Comparison of ENCODE assay signal across 17 mouse cellular contexts in genomic region chr12:111134169-111134568, GRCm38 (mm10). TPM values are rescaled to one million over a fixed set of nuclear protein-coding genes. Genes with fewer than 3 reads are reported as not detected.
DNase-seq lines count a peak whose midpoint lies in the region; ATAC-seq and TF ChIP-seq lines count a peak whose summit lies in the region.
"Had no signal": no experiment of that assay in that cellular context is flagged by ENCODE, and none has a peak within 500 bp of the region (broad histone marks: within the 10 kb centered on the region; RNA-seq: fewer than 3 reads in every experiment).

No protein-coding gene starts in this region.

- 90% methylated on average over 7 of the region's 7 CpGs for WGBS in forebrain, embryonic 10.5 days
- WGBS in forebrain, embryonic 11.5 days, result 88% methylated on average over 7 of the region's 7 CpGs
- 39% methylated on average over 7 of the region's 7 CpGs for WGBS in hindbrain, postnatal 0 days
- WGBS in hindbrain, embryonic 12.5 days, result 88% methylated on average over 7 of the region's 7 CpGs
- WGBS in neural tube, embryonic 14.5 days, result 80% methylated on average over 7 of the region's 7 CpGs
- WGBS in forebrain, postnatal 0 days, result 63% methylated on average over 7 of the region's 7 CpGs

- DNase-seq in forebrain, embryonic 10.5 days (ENCODE audit: extremely low spot score, low spot score), result no peak
- no peak for DNase-seq in forebrain, embryonic 11.5 days (ENCODE audit: low spot score)
- peak; percentile 37 for DNase-seq in hindbrain, postnatal 0 days (ENCODE audit: low spot score)
- no peak for DNase-seq in neural tube, embryonic 10.5 days (ENCODE audit: extremely low spot score, low spot score)
- DNase-seq in forebrain, postnatal 0 days, result no peak
- no peak for DNase-seq in Muller cell, postnatal 12 days (ENCODE audit: inconsistent ontology term)
- DNase-seq: B cell, adult 2 months; embryo, embryonic 11 days; thymus, postnatal 36 days had no signal

- peaks cover 9% of the 10 kb centered on the region for H3K9me3 ChIP-seq in forebrain, embryonic 10.5 days
- no peaks in the 10 kb centered on the region for H3K9me3 ChIP-seq in forebrain, embryonic 11.5 days (ENCODE audit: control insufficient read depth, low read length)
- no peaks in the 10 kb centered on the region for H3K9me3 ChIP-seq in hindbrain, postnatal 0 days (ENCODE audit: low read length)
- 0 out of 2 replicates have a peak, but pooled peaks cover 7% of the 10 kb centered on the region for H3K9me3 ChIP-seq in hindbrain, embryonic 12.5 days (replicated peaks)
- no peaks in the 10 kb centered on the region for H3K9me3 ChIP-seq in neural tube, embryonic 14.5 days (ENCODE audit: control insufficient read depth, low read length)
- H3K9me3 ChIP-seq in forebrain, postnatal 0 days (ENCODE audit: low read length), result no peaks in the 10 kb centered on the region

- no peak overlapping the region for H3K4me2 ChIP-seq in forebrain, embryonic 11.5 days (ENCODE audit: low read depth, low read length, severe bottlenecking)
- H3K4me2 ChIP-seq in hindbrain, postnatal 0 days (ENCODE audit: low read depth, low read length), result no peak overlapping the region
- no peak overlapping the region for H3K4me2 ChIP-seq in hindbrain, embryonic 12.5 days (replicated peaks)
- H3K4me2 ChIP-seq in neural tube, embryonic 14.5 days (ENCODE audit: low read depth, low read length), result no peak overlapping the region
- no peak overlapping the region for H3K4me2 ChIP-seq in forebrain, postnatal 0 days (ENCODE audit: low read depth)
- H3K4me2 ChIP-seq: liver, embryonic 12.5 days had no signal

- no peak overlapping the region for H3K4me3 ChIP-seq in forebrain, embryonic 10.5 days
- no peak overlapping the region for H3K4me3 ChIP-seq in forebrain, embryonic 11.5 days (ENCODE audit: low read depth, low read length)
- no peak overlapping the region for H3K4me3 ChIP-seq in hindbrain, postnatal 0 days (ENCODE audit: low read length)
- no peak overlapping the region for H3K4me3 ChIP-seq in hindbrain, embryonic 12.5 days
- no peak overlapping the region for H3K4me3 ChIP-seq in neural tube, embryonic 14.5 days (ENCODE audit: low read depth, low read length)
- no peak overlapping the region for H3K4me3 ChIP-seq in forebrain, postnatal 0 days (ENCODE audit: low read depth, low read length)
- H3K4me3 ChIP-seq: liver, embryonic 12.5 days had no signal

- no peaks in the 10 kb centered on the region for H3K36me3 ChIP-seq in forebrain, embryonic 10.5 days (replicated peaks)
- no peaks in the 10 kb centered on the region for H3K36me3 ChIP-seq in forebrain, embryonic 11.5 days (ENCODE audit: control insufficient read depth, insufficient read depth, low read length)
- no peaks in the 10 kb centered on the region for H3K36me3 ChIP-seq in hindbrain, postnatal 0 days (ENCODE audit: insufficient read depth, low read length)
- no peaks in the 10 kb centered on the region for H3K36me3 ChIP-seq in hindbrain, embryonic 12.5 days
- H3K36me3 ChIP-seq in neural tube, embryonic 14.5 days (ENCODE audit: control insufficient read depth, insufficient read depth, low read length), result no peaks in the 10 kb centered on the region
- no peaks in the 10 kb centered on the region for H3K36me3 ChIP-seq in forebrain, postnatal 0 days (ENCODE audit: insufficient read depth)
- H3K36me3 ChIP-seq: liver, embryonic 12.5 days had no signal

- no peak overlapping the region for H3K9ac ChIP-seq in forebrain, embryonic 11.5 days (ENCODE audit: low read length)
- no peak overlapping the region for H3K9ac ChIP-seq in hindbrain, postnatal 0 days (replicated peaks; ENCODE audit: low read length)
- H3K9ac ChIP-seq in hindbrain, embryonic 12.5 days, result no peak overlapping the region
- H3K9ac ChIP-seq in neural tube, embryonic 14.5 days (replicated peaks; ENCODE audit: low read depth, low read length), result 0 out of 2 replicates have a peak overlapping the region, but pooled peaks have one; percentile 3
- no peak overlapping the region for H3K9ac ChIP-seq in forebrain, postnatal 0 days
- H3K9ac ChIP-seq: liver, embryonic 12.5 days had no signal

- ATAC-seq in forebrain, embryonic 11.5 days (replicated peaks; ENCODE audit: low FRiP score), result no peak
- ATAC-seq in hindbrain, postnatal 0 days, result peak; percentile 51; the same call in 1 of the 2 replicates
- no peak for ATAC-seq in hindbrain, embryonic 12.5 days (ENCODE audit: low FRiP score)
- ATAC-seq in neural tube, embryonic 14.5 days (ENCODE audit: low read depth), result no peak
- ATAC-seq in forebrain, postnatal 0 days, result no peak
- ATAC-seq: intestine, embryonic 16.5 days; liver, embryonic 12.5 days had no signal

- TF ChIP-seq CTCF in hindbrain, postnatal 0 days (IDR thresholded peaks at IDR 0.05; ENCODE audit: low read depth), result no peak
- TF ChIP-seq CTCF in forebrain, postnatal 0 days (IDR thresholded peaks at IDR 0.05; ENCODE audit: low read depth), result no peak

- H3K4me1 ChIP-seq in forebrain, embryonic 10.5 days, result peaks cover 7% of the 10 kb centered on the region
- H3K4me1 ChIP-seq in forebrain, embryonic 11.5 days (replicated peaks; ENCODE audit: control insufficient read depth, insufficient read depth, low read length), result no peaks in the 10 kb centered on the region
- 0 out of 2 replicates have a peak, but pooled peaks cover 13% of the 10 kb centered on the region for H3K4me1 ChIP-seq in hindbrain, postnatal 0 days (ENCODE audit: insufficient read depth, low read length)
- no peaks in the 10 kb centered on the region for H3K4me1 ChIP-seq in hindbrain, embryonic 12.5 days
- H3K4me1 ChIP-seq in neural tube, embryonic 14.5 days (ENCODE audit: control insufficient read depth, insufficient read depth, low read length), result no peaks in the 10 kb centered on the region
- peaks cover 12% of the 10 kb centered on the region; the same call in 1 of the 2 replicates for H3K4me1 ChIP-seq in forebrain, postnatal 0 days (ENCODE audit: insufficient read depth)

- H3K27ac ChIP-seq in forebrain, embryonic 10.5 days, result peak overlapping the region; percentile 44; the same call in 1 of the 2 replicates
- no peak overlapping the region for H3K27ac ChIP-seq in forebrain, embryonic 11.5 days (ENCODE audit: low read depth, low read length)
- H3K27ac ChIP-seq in hindbrain, postnatal 0 days, result peak overlapping the region; percentile 61; the same call in 1 of the 2 replicates
- H3K27ac ChIP-seq in hindbrain, embryonic 12.5 days, result no peak overlapping the region
- no peak overlapping the region for H3K27ac ChIP-seq in neural tube, embryonic 14.5 days (ENCODE audit: low read depth, low read length)
- H3K27ac ChIP-seq in forebrain, postnatal 0 days (ENCODE audit: low read depth, low read length), result peak overlapping the region; percentile 79
- H3K27ac ChIP-seq: liver, embryonic 12.5 days had no signal

- no peaks in the 10 kb centered on the region for H3K27me3 ChIP-seq in forebrain, embryonic 10.5 days (ENCODE audit: poor library complexity, severe bottlenecking)
- H3K27me3 ChIP-seq in forebrain, embryonic 11.5 days (ENCODE audit: control insufficient read depth, insufficient read depth, low read length), result no peaks in the 10 kb centered on the region
- H3K27me3 ChIP-seq in hindbrain, postnatal 0 days (ENCODE audit: insufficient read depth, low read length), result no peaks in the 10 kb centered on the region
- H3K27me3 ChIP-seq in hindbrain, embryonic 12.5 days, result no peaks in the 10 kb centered on the region
- no peaks in the 10 kb centered on the region for H3K27me3 ChIP-seq in neural tube, embryonic 14.5 days (ENCODE audit: control insufficient read depth, insufficient read depth, low read length)
- H3K27me3 ChIP-seq in forebrain, postnatal 0 days (ENCODE audit: insufficient read depth, low read length), result no peaks in the 10 kb centered on the region
- H3K27me3 ChIP-seq: liver, embryonic 12.5 days had no signal

RNA-seq across cellular contexts. Expression of gene Traf3, which starts 32.0 kb away (rescaled TPM):
- polyA plus RNA-seq in forebrain, embryonic 10.5 days (2016; fragmentation: Nextera tagmentation; extraction: Ambion mirVana), result 13.1 and 16.9 TPM in 2 replicates
- 19.4 and 22.9 TPM in 2 replicates for polyA plus RNA-seq in forebrain, embryonic 11.5 days (2014; fragmentation: Nextera tagmentation; extraction: Ambion mirVana)
- total RNA-seq in hindbrain, postnatal 0 days (2014; rRNA removed), result 35.8 and 40.8 TPM in 2 replicates
- polyA plus RNA-seq in hindbrain, postnatal 0 days (2015; fragmentation: Nextera tagmentation; extraction: Ambion mirVana), result 12.9 and 13.7 TPM in 2 replicates
- polyA plus RNA-seq in hindbrain, embryonic 12.5 days (2016; fragmentation: Nextera tagmentation; extraction: Ambion mirVana), result 23.4 and 23.9 TPM in 2 replicates
- 20.1 and 22.1 TPM in 2 replicates for polyA plus RNA-seq in neural tube, embryonic 14.5 days (2014; fragmentation: Nextera tagmentation; extraction: Ambion mirVana)
- 18.5 and 25.1 TPM in 2 replicates for total RNA-seq in forebrain, postnatal 0 days (2014; rRNA removed)
- polyA plus RNA-seq in forebrain, postnatal 0 days (2015; fragmentation: Nextera tagmentation; extraction: Ambion mirVana), result 6.6 and 11.5 TPM in 2 replicates

RNA-seq across cellular contexts. Expression of gene 4930595D18Rik, which starts 50.1 kb away (rescaled TPM):
- polyA plus RNA-seq in forebrain, embryonic 10.5 days (2016; fragmentation: Nextera tagmentation; extraction: Ambion mirVana), result not detected in 2 replicates
- polyA plus RNA-seq in forebrain, embryonic 11.5 days (2014; fragmentation: Nextera tagmentation; extraction: Ambion mirVana), result not detected in 2 replicates
- total RNA-seq in hindbrain, postnatal 0 days (2014; rRNA removed), result not detected in 2 replicates
- polyA plus RNA-seq in hindbrain, postnatal 0 days (2015; fragmentation: Nextera tagmentation; extraction: Ambion mirVana), result not detected in 2 replicates
- polyA plus RNA-seq in hindbrain, embryonic 12.5 days (2016; fragmentation: Nextera tagmentation; extraction: Ambion mirVana), result not detected in 2 replicates
- not detected in 2 replicates for polyA plus RNA-seq in neural tube, embryonic 14.5 days (2014; fragmentation: Nextera tagmentation; extraction: Ambion mirVana)
- total RNA-seq in forebrain, postnatal 0 days (2014; rRNA removed), result 0.31 and 0.48 TPM in 2 replicates
- not detected in 2 replicates for polyA plus RNA-seq in forebrain, postnatal 0 days (2015; fragmentation: Nextera tagmentation; extraction: Ambion mirVana)
- total RNA-seq: ES-E14; left cerebral cortex, postnatal 10 days had no signal
- polyA plus RNA-seq: heart, postnatal 0 days; intestine, embryonic 16.5 days; liver, embryonic 12.5 days; stomach, embryonic 16.5 days had no signal

Comparison
In these comparisons a context has a peak if more than half of its experiments do, and no peak if none do; other contexts are left out.
1. H3K27ac ChIP-seq: peak in forebrain, embryonic 10.5 days (single experiment), hindbrain, postnatal 0 days (single experiment) and forebrain, postnatal 0 days (single experiment); none in forebrain, embryonic 11.5 days (single experiment), hindbrain, embryonic 12.5 days (single experiment) and neural tube, embryonic 14.5 days (single experiment).